Mouse (Mus musculus): Measurements from ENCODE around the gene Kdf1.

Gene Kdf1

DNA sequence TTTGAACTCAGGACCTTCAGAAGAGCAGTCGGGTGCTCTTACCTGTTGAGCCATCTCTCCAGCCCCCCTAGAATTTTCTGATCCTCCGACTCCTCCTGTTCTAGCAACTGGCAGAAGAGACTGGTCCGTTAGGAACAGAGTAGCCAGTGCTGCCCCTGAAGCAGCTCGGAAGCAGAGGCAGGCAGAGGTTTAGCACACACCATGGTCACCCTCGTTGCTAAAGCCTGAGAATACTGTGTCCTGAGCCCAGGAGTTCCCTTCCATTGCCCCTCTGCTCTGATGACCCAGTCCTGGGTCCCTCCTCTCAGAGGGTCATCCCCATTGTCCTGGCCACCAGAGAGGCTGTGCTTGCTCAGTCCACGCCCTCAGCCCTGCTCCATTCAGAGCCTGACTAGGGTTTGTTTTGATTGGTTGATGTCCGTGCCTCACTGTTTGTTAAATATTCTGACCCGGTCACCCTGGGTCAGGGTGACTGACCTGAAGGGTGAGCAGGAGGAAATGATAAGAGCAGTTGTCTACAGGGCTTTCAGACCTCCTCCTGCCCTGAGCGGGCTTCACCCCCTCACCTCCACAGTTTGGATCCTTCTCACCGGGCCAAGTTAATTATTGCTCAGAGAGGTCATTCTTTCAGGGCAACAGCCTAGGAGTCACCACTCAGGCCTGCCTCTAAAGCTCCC lies 38.4 kb downstream of the Kdf1 start:
- peak; percentile 82 for DNase-seq

DNA sequence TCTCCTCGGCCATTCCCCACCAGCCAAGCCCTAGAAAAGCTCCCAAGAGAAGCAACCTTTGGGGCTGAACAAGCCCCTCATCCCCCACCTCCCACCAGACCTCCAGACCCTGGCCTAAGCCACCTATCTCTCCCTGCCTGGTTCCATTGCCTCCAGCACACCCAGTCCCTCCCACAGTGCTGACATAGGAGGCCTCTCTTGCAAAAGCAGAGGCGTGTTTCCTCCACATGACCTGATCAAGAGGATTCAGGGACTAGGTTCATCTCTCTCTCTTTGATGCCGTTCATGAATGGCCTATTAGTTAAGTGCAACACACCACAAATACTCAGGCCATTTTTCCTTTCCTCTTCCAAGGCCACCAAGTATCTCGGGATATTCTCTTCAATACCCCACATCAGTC lies 41.1 kb downstream of the Kdf1 start:
- DNase-seq: no peak

DNA sequence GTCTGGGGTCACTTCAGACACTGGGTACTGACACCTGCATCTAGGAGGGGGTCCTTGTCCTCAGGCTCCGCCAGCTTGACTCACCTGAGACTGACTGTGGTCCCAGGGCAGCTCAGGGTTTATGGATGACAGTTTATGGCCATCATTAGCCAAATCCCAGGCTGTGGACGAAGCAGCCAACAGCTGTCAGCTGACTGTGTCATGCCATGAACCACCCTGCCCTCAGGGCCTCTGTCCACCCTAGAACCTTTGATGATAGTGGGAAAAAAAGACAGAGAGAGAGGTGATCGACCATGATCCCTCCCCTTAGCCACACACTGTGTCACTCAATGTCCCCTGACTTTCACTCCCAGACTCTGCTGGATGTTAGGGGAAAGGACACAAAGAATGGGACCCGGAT lies 42.9 kb downstream of the Kdf1 start:
- no peak for DNase-seq

DNA sequence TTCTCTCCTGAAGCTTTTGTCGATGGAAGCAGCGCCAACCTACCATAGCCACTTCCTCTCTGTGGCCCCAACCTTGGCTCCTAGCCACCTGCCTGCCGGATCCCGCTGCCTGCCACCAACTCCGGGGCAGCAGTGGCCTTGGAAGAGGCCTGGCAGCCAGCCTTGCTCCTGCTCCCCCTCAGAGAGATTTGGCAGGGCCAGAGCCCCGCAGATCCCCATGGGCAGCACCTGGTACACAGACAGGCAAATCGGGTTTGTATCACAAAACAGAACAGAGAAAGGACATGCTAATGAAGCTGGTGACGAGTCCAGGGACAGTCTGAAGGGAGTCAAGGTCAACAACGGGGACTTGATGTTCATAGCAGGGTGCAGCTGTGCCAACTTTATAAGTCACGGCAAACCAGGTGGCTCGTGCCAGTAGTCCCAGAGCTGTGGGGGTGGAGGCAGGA lies 44.4 kb downstream of the Kdf1 start:
- DNase-seq: peak; percentile 88

DNA sequence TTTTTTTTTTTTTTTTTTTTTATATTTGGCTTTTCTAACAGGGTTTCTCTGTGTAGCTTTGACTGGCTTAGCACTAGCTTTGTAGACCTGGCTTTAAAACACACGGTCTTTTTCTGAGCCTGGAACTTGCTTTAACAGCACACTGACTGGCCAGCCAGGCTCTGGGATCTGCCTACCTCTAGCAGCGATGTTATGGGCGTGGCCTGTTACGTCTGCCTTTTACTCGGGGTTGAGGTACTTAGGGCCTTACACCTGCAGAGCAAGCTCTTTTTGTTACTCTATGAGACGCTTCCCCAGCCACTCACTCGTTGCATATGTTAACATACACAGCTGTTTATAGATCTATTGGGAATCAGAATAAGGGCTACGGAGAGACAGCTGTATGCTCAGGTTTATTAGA lies 48.5 kb downstream of the Kdf1 start:
- no peak for DNase-seq

- DNase-seq: no peak
Observed at GRCm38 (mm10) chr4:133569291-133570065, 50.7 kb downstream of the Kdf1 start.

GRCm38 (mm10) chr4:133570066-133570466 lies 51.3 kb downstream of the Kdf1 start:
- DNase-seq: peak; percentile 87

GRCm38 (mm10) chr4:133574070-133574842 lies 55.5 kb downstream of the Kdf1 start, which contains the start of gene Gpatch3:
Gene Gpatch3 (plus strand): TSS chr4:133574745.
- DNase-seq: peak; percentile 92

DNA sequence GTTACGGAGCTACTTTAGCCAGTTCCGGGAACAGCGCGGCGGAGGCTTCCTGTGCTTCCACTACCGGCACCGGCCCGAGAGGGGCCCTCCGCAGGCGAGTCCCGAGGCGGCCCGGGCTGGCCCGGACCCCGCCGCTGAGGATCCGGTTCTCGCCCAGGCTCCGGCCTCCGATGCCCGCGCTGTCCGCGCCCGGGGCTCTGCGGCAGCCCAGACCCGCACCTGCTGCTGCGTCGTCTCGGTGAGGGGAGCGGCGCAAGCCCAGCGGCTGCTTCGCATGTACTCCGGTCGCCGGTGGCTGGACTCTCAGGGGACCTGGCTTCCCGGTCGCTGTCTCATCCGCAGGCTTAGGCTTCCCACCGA lies 56.1 kb downstream of the Kdf1 start:
- no peak for DNase-seq

GRCm38 (mm10) chr4:133577983-133578382 lies 59.2 kb downstream of the Kdf1 start:
- DNase-seq: no peak

Data from kidney, adult 11 months (tissue).